Mouse (Mus musculus) ES-E14 (cell line): Measurements from ENCODE around the gene Tgfbi. TPM values are rescaled to one million over a fixed set of nuclear protein-coding genes. Genes with fewer than 3 reads are reported as not detected.

Experiments
- DNase-seq: peaks from one replicate; pipeline ENCODE4 v3.0.0-alpha.2; 2013; ENCODE audit warnings: low read depth, low spot score
- H3K27ac ChIP-seq: 2 replicates; pipeline ENCODE4 v1.5.1; 2012; ENCODE audit warnings: low read depth, mild to moderate bottlenecking, low read length, moderate library complexity, mixed read lengths; ENCODE audit not compliant: poor library complexity, insufficient read depth, severe bottlenecking
- H3K36me3 ChIP-seq: 2 replicates; pipeline ENCODE4 v1.6.1; 2012; ENCODE audit warnings: mild to moderate bottlenecking, low read length, moderate library complexity, mixed read lengths; ENCODE audit not compliant: control insufficient read depth, poor library complexity, insufficient read depth, severe bottlenecking
- H3K4me1 ChIP-seq, 2 experiments: fragments of 150-350 bp in 1 of 2; sonication (generic) in 1 of 2; 2 replicates each; pipeline ENCODE4 v1.6.1; 2012; ENCODE audit warnings: low read length in 2 of 2, mild to moderate bottlenecking in 1 of 2, mixed read lengths in 1 of 2; ENCODE audit not compliant: control insufficient read depth in 2 of 2, insufficient read depth in 2 of 2, poor library complexity in 1 of 2
- H3K4me3 ChIP-seq, 2 experiments: fragments of 150-350 bp in 1 of 2; sonication (generic) in 1 of 2; 2 replicates each; pipeline ENCODE4 v1.5.1; 2012; ENCODE audit warnings: low read length in 2 of 2, low read depth in 1 of 2, mild to moderate bottlenecking in 1 of 2, mixed read lengths in 1 of 2; ENCODE audit not compliant: insufficient read depth in 1 of 2, poor library complexity in 1 of 2, severe bottlenecking in 1 of 2
- H3K9ac ChIP-seq: 2 replicates; pipeline ENCODE4 v1.6.1; 2012; ENCODE audit warnings: low read depth, mild to moderate bottlenecking, low read length, mixed read lengths; ENCODE audit not compliant: poor library complexity, insufficient read depth, severe bottlenecking
- H3K9me3 ChIP-seq: fragments of 150-350 bp; sonication (generic); 2 replicates; pipeline ENCODE4 v1.6.1; 2012; ENCODE audit warnings: low read depth, mild to moderate bottlenecking, low read length; ENCODE audit not compliant: control insufficient read depth, insufficient read depth
- CHD2 ChIP-seq: IDR thresholded peaks from 2 replicates; pipeline ENCODE4 v1.6.1; 2014; ENCODE audit warnings: mild to moderate bottlenecking, low read depth, low read length, inconsistent platforms
- HCFC1 ChIP-seq: IDR thresholded peaks from 2 replicates; pipeline ENCODE4 v1.6.1; 2012; ENCODE audit warnings: low read length, inconsistent platforms, borderline replicate concordance; ENCODE audit not compliant: insufficient read depth
- MAFK ChIP-seq: IDR thresholded peaks from 2 replicates; pipeline ENCODE4 v1.6.1; 2014; ENCODE audit warnings: mild to moderate bottlenecking, low read depth, low read length, inconsistent platforms; ENCODE audit not compliant: insufficient read depth
- ZC3H11A ChIP-seq: IDR thresholded peaks from 2 replicates; pipeline ENCODE4 v1.6.1; 2012; ENCODE audit warnings: low read depth, mild to moderate bottlenecking, inconsistent platforms, low read length, borderline replicate concordance
- ZNF384 ChIP-seq: IDR thresholded peaks from 2 replicates; pipeline ENCODE4 v1.6.1; 2012; ENCODE audit warnings: low read depth, low read length, inconsistent platforms
- in situ Hi-C, 2 experiments: fragments of 600-800 bp; cut with MboI; formaldehyde crosslinking; loops; one replicate each; pipeline ENCODE4 v1.15.1; 2025; ENCODE audit warnings: low sequenced_read_pairs in 2 of 2, inconsistent platforms in 1 of 2; ENCODE audit not compliant: unreplicated experiment in 2 of 2
- total RNA-seq: library from RNA; depleted of rRNA; stranded (reverse); fragments of 300-350 nt; gene quantifications from 2 replicates; pipeline ENCODE4 v1.2.3, GENCODE M21; 2012

The Tgfbi gene
- total RNA-seq, 1 experiment = 37.4 TPM

GRCm38 (mm10) chr13:56571645-56572044, 37.7 kb upstream of the Tgfbi start:
- Histone ChIP-seq H3K27ac (no peak overlapping the region), H3K4me3 (no peak overlapping the region), H3K9me3 (no peaks in the 10 kb centered on the region), H3K9ac (no peak overlapping the region), H3K4me1 (no peaks in the 10 kb centered on the region; a peak in 1 of 4 replicates), H3K36me3 (no peaks in the 10 kb centered on the region)
- no peak for TF ChIP-seq ZNF384
- no peak for TF ChIP-seq HCFC1
- no peak for TF ChIP-seq MAFK
- TF ChIP-seq ZC3H11A = no peak
- TF ChIP-seq CHD2 = no peak
- no peak for DNase-seq
- in situ Hi-C loops = no loop called here

DNA sequence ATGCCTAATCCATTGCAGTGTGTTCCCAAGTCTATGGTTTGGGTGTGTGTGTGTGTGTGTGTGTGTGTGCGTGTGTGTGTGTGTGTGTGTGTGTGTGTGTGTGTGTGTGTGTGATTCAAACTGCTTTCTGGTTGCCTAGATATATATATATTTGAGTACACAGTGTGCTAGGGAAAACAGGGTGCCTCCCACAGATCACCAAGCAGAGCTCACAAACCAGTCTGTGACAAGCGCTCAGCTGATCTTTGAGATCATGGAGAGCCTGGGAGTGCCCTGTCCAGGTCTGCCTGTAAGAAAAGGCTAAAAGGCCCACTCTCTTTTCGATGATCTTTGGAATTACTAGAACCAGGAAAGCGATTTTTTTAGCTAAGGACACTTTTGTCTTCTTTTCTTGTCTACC, 34.2 kb upstream of the Tgfbi start:
- no peaks in the 10 kb centered on the region for H3K9me3 ChIP-seq
- in situ Hi-C loops = no loop called here
- H3K27ac ChIP-seq = no peak overlapping the region
- H3K4me1 ChIP-seq = no peaks in the 10 kb centered on the region; a peak in 1 of 4 replicates
- TF ChIP-seq CHD2 = no peak
- no peak for TF ChIP-seq ZNF384
- no peak for TF ChIP-seq MAFK
- TF ChIP-seq ZC3H11A = no peak
- TF ChIP-seq HCFC1 = no peak
- DNase-seq = no peak
- no peak overlapping the region for H3K9ac ChIP-seq
- H3K4me3 ChIP-seq = no peak overlapping the region
- H3K36me3 ChIP-seq = no peaks in the 10 kb centered on the region

DNA sequence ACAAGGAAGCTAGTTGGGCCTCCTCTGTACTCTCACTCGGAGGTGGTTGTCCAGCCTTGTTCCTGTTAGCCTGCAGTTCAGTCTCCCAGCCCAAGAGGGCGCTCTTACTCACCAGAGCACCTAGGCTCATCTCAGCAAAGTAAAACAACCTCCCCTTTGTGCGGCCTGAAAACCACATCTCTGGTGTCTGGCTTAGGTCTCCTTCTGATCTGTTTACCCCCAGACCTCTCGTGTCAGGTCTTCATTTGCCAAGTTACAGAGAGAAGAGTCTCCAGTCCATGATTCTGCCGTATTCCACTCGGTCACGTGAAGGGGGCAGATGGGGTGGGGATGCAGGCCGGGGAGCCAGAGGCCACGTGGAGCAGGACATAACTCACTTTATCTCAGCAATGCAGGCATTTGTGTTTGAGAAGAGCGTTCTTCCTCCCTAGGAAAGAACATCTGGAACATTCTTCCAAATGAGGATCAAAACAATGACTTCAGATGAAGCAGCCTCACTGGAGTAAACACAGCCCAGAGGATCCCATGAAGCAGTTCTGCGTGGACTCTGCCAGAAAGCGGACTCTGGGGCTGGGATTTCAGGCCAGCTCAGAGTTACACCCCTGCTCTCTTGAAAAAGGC, 33.5 kb upstream of the Tgfbi start:
- Histone ChIP-seq H3K9me3 (no peaks in the 10 kb centered on the region), H3K4me3 (no peak overlapping the region), H3K4me1 (no peaks in the 10 kb centered on the region; a peak in 1 of 4 replicates), H3K9ac (no peak overlapping the region), H3K27ac (no peak overlapping the region), H3K36me3 (no peaks in the 10 kb centered on the region)
- TF ChIP-seq ZC3H11A (peak; percentile 25; the same call in 1 of the 2 replicates), MAFK (no peak)
- DNase-seq = peak; percentile 72
- in situ Hi-C loops = no loop called here

DNA sequence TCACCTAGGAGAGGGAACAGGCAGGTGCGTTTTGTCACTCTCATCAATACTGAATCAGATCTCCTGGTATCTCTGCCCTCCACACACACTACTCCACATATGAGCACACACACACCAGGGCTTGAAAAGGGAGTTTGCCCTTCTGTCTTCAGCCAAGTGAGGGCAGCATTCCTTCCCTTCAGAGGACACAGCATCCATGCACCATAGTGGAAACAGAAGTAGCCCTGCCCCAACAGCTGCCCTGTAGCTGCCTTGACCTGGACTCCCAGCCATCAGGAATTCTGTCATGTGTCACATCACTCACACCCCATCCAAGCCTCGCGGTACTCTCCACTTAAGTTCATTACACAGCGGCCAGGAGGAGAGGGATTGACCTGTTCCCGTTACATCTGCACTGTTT, 31.2 kb upstream of the Tgfbi start:
- Histone ChIP-seq H3K36me3 (no peaks in the 10 kb centered on the region), H3K27ac (no peak overlapping the region), H3K4me3 (no peak overlapping the region), H3K4me1 (peaks cover 3 to 11% of the 10 kb centered on the region in 2 experiments; a peak in 2 of 4 replicates), H3K9me3 (no peaks in the 10 kb centered on the region), H3K9ac (no peak overlapping the region)
- in situ Hi-C loops = no loop called here
- no peak for TF ChIP-seq MAFK
- TF ChIP-seq ZC3H11A = no peak
- no peak for DNase-seq

- no peak for TF ChIP-seq HCFC1
- TF ChIP-seq CHD2 = no peak
- no peak for TF ChIP-seq ZNF384
- TF ChIP-seq MAFK = no peak
- no peak for TF ChIP-seq ZC3H11A
- in situ Hi-C loops = no loop called here
- no peak overlapping the region for H3K4me3 ChIP-seq
- H3K27ac ChIP-seq = no peak overlapping the region
- H3K4me1 ChIP-seq = peaks cover 6 to 18% of the 10 kb centered on the region in 2 experiments; a peak in 3 of 4 replicates
- H3K36me3 ChIP-seq = no peaks in the 10 kb centered on the region
- DNase-seq = no peak
- no peak overlapping the region for H3K9ac ChIP-seq
- no peaks in the 10 kb centered on the region for H3K9me3 ChIP-seq
These were observed 28.9 kb upstream of the Tgfbi start for GRCm38 (mm10) chr13:56580450-56580849.
